ENCODE assay signal across 24 mouse cellular contexts in genomic region chr2:50954361-50955066, GRCm38 (mm10).
DNase-seq lines count a peak whose midpoint lies in the region; ATAC-seq and TF ChIP-seq lines count a peak whose summit lies in the region.
"Had no signal": no experiment of that assay in that cellular context is flagged by ENCODE, and none has a peak within 500 bp of the region (broad histone marks: within the 10 kb centered on the region; RNA-seq: fewer than 3 reads in every experiment).

No protein-coding gene starts in this region.

- no peaks in the 10 kb centered on the region for H3K36me3 ChIP-seq in hindbrain, postnatal 0 days (ENCODE audit: insufficient read depth, low read length)
- no peaks in the 10 kb centered on the region for H3K36me3 ChIP-seq in hindbrain, embryonic 16.5 days (ENCODE audit: control insufficient read depth, insufficient read depth, low read length)
- no peaks in the 10 kb centered on the region for H3K36me3 ChIP-seq in embryonic facial prominence, embryonic 10.5 days (replicated peaks)
- H3K36me3 ChIP-seq: embryonic facial prominence, embryonic 13.5 days; midbrain, embryonic 15.5 days had no signal

- peak; percentile 18 for DNase-seq in hindbrain, postnatal 0 days (ENCODE audit: low spot score)
- peak; percentile 40 for DNase-seq in retina, postnatal 1 day
- DNase-seq in retina, embryonic 14.5 days (ENCODE audit: low spot score) = no peak
- no peak for DNase-seq in embryonic facial prominence, embryonic 10.5 days (ENCODE audit: low spot score)
- DNase-seq: adrenal gland, postnatal 14 days; cerebellum, adult 11-12 months; cerebellum, adult 9-11 months; embryo, embryonic 11 days; gastrocnemius, postnatal 14 days; heart, postnatal 14 days; kidney, adult 11 months; kidney, postnatal 14 days; layer of hippocampus, adult 9-11 months; liver; lung, adult 2 months; thymus, postnatal 4 days had no signal

- no peak overlapping the region for H3K9ac ChIP-seq in hindbrain, postnatal 0 days (replicated peaks; ENCODE audit: low read length)
- H3K9ac ChIP-seq in hindbrain, embryonic 16.5 days (ENCODE audit: low read depth, low read length) = no peak overlapping the region
- H3K9ac ChIP-seq: embryonic facial prominence, embryonic 13.5 days; liver, embryonic 14.5 days; midbrain, embryonic 15.5 days had no signal

- H3K4me1 ChIP-seq in hindbrain, postnatal 0 days (ENCODE audit: insufficient read depth, low read length) = no peaks in the 10 kb centered on the region
- H3K4me1 ChIP-seq in hindbrain, embryonic 16.5 days (ENCODE audit: control insufficient read depth, insufficient read depth, low read depth, low read length) = no peaks in the 10 kb centered on the region
- H3K4me1 ChIP-seq in embryonic fibroblast, embryonic 13.5 days (ENCODE audit: control insufficient read depth, insufficient read depth, low read length) = peaks cover 2% of the 10 kb centered on the region; the same call in 1 of the 2 replicates
- no peaks in the 10 kb centered on the region for H3K4me1 ChIP-seq in embryonic facial prominence, embryonic 10.5 days
- H3K4me1 ChIP-seq: embryonic facial prominence, embryonic 13.5 days; midbrain, embryonic 15.5 days had no signal

- 28% methylated on average over 6 of the region's 6 CpGs for WGBS in hindbrain, postnatal 0 days
- WGBS in hindbrain, embryonic 16.5 days = 34% methylated on average over 6 of the region's 6 CpGs
- 72% methylated on average over 6 of the region's 6 CpGs for WGBS in embryonic facial prominence, embryonic 10.5 days

- ATAC-seq in hindbrain, postnatal 0 days = no peak
- no peak for ATAC-seq in hindbrain, embryonic 16.5 days
- ATAC-seq: midbrain, embryonic 15.5 days; Patski had no signal

- no peak overlapping the region for H3K27ac ChIP-seq in hindbrain, postnatal 0 days
- H3K27ac ChIP-seq in hindbrain, embryonic 16.5 days (ENCODE audit: low read depth, low read length) = no peak overlapping the region
- H3K27ac ChIP-seq in embryonic fibroblast, embryonic 13.5 days (ENCODE audit: insufficient read depth, low read length) = peak overlapping the region; percentile 21; the same call in 1 of the 2 replicates
- no peak overlapping the region for H3K27ac ChIP-seq in embryonic facial prominence, embryonic 10.5 days (replicated peaks)
- H3K27ac ChIP-seq: embryonic facial prominence, embryonic 13.5 days; liver, embryonic 14.5 days; midbrain, embryonic 15.5 days had no signal

- H3K4me2 ChIP-seq in hindbrain, postnatal 0 days (ENCODE audit: low read depth, low read length) = no peak overlapping the region
- H3K4me2 ChIP-seq in hindbrain, embryonic 16.5 days (ENCODE audit: low read length) = no peak overlapping the region
- H3K4me2 ChIP-seq: embryonic facial prominence, embryonic 13.5 days; midbrain, embryonic 15.5 days had no signal

- no peak for TF ChIP-seq POLR2A in embryonic fibroblast, embryonic 13.5 days (IDR thresholded peaks at IDR 0.05; ENCODE audit: low read depth, low read length)

- no peak overlapping the region for H3K4me3 ChIP-seq in hindbrain, postnatal 0 days (ENCODE audit: low read length)
- no peak overlapping the region for H3K4me3 ChIP-seq in hindbrain, embryonic 16.5 days (ENCODE audit: low read length)
- H3K4me3 ChIP-seq in embryonic fibroblast, embryonic 13.5 days (ENCODE audit: insufficient read depth, low read length) = no peak overlapping the region
- no peak overlapping the region for H3K4me3 ChIP-seq in embryonic facial prominence, embryonic 10.5 days
- H3K4me3 ChIP-seq: embryonic facial prominence, embryonic 13.5 days; erythroblast, embryonic 14.5 days; midbrain, embryonic 15.5 days had no signal

- H3K27me3 ChIP-seq in hindbrain, postnatal 0 days (ENCODE audit: insufficient read depth, low read length) = no peaks in the 10 kb centered on the region
- no peaks in the 10 kb centered on the region for H3K27me3 ChIP-seq in hindbrain, embryonic 16.5 days (replicated peaks; ENCODE audit: control insufficient read depth, insufficient read depth, low read length)
- H3K27me3 ChIP-seq in embryonic facial prominence, embryonic 10.5 days (replicated peaks; ENCODE audit: low read depth, poor library complexity, severe bottlenecking) = no peaks in the 10 kb centered on the region
- H3K27me3 ChIP-seq: CH12.LX; embryonic facial prominence, embryonic 13.5 days; midbrain, embryonic 15.5 days; Patski had no signal

- TF ChIP-seq CTCF in hindbrain, postnatal 0 days (IDR thresholded peaks at IDR 0.05; ENCODE audit: low read depth) = no peak
- no peak for TF ChIP-seq CTCF in embryonic fibroblast, embryonic 13.5 days (IDR thresholded peaks at IDR 0.05; ENCODE audit: borderline replicate concordance, insufficient read depth, low read length)

- H3K9me3 ChIP-seq in hindbrain, postnatal 0 days (ENCODE audit: low read length) = no peaks in the 10 kb centered on the region
- no peaks in the 10 kb centered on the region for H3K9me3 ChIP-seq in hindbrain, embryonic 16.5 days (ENCODE audit: control insufficient read depth, low read length)
- no peaks in the 10 kb centered on the region for H3K9me3 ChIP-seq in embryonic facial prominence, embryonic 10.5 days
- H3K9me3 ChIP-seq: embryonic facial prominence, embryonic 13.5 days; midbrain, embryonic 15.5 days had no signal

Comparison
In these comparisons a context has a peak if more than half of its experiments do, and no peak if none do; other contexts are left out.
1. DNase-seq: peak in hindbrain, postnatal 0 days (single experiment) and retina, postnatal 1 day (single experiment); none in retina, embryonic 14.5 days (single experiment) and embryonic facial prominence, embryonic 10.5 days (single experiment).